Mouse (Mus musculus): ENCODE results near the gene Asb1.

Gene Asb1

DNA sequence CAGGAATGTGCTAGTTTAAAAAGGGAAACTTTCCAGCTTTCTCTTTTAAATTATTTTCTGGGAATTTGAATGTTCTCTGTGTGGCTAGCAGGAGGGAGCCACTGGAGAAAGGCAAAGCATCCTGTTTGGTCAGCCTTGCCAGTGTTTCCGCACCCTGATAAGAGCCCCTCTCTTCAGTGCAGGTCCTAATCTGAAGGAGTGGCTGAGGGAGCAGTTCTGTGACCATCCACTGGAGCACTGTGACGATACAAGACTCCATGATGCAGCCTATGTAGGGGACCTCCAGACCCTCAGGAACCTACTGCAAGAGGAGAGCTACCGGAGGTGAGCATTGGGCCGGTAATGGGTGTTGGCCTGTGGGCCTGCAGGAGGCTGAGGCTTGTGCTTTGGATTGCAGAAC lies 3.6 kb downstream of the Asb1 start:
- no peak for DNase-seq (ENCODE audit: extremely low spot score, low spot score)

DNA sequence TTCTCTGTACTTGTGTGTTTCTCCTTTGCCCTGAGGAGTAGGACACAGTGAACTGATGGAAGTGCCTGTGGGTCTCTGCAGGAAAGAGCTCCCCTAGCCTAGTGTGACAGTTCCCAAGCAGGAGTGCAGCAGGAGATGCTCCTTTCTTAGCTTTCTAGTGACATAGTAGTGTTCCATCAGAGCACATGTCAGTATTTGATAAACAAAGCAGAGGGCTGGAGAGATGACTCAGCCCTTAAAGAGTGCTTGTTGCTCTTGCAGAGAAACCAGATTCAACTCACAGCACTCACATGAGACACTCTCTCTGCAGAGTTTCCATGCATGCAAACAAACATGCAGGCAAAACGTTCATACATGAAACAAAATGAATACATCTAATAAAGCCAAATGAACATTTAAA lies 4.9 kb downstream of the Asb1 start:
- DNase-seq (ENCODE audit: extremely low spot score, low spot score): no peak

GRCm38 (mm10) chr1:91547567-91547966 lies 7.2 kb downstream of the Asb1 start:
- DNase-seq (ENCODE audit: extremely low spot score, low spot score): no peak

- DNase-seq (ENCODE audit: extremely low spot score, low spot score): no peak
Measured at GRCm38 (mm10) chr1:91549073-91549472, 8.7 kb downstream of the Asb1 start.

DNA sequence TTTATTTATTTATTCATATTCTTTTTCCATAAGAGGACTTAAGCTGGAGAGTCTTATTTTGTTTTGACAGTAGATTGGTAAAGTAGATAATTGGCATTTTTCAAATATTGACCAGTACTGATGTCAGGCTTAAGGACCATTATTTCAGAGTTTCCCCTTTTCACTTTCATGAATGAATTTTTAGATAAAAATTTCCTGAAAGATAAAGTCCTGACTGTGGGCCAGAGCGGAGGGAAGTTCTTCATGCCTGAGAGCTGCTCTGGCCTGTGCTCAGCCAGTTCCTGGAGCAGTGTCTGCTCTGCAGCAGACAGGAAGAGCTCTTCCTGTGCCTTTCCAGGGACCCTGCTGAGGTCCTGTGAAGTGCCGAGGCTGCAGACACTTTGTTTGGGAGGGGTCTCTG lies 16.8 kb downstream of the Asb1 start:
- no peak for DNase-seq (ENCODE audit: extremely low spot score, low spot score)

- no peak for DNase-seq (ENCODE audit: extremely low spot score, low spot score)
Measured at GRCm38 (mm10) chr1:91561226-91561625, 20.9 kb downstream of the Asb1 start.

DNA sequence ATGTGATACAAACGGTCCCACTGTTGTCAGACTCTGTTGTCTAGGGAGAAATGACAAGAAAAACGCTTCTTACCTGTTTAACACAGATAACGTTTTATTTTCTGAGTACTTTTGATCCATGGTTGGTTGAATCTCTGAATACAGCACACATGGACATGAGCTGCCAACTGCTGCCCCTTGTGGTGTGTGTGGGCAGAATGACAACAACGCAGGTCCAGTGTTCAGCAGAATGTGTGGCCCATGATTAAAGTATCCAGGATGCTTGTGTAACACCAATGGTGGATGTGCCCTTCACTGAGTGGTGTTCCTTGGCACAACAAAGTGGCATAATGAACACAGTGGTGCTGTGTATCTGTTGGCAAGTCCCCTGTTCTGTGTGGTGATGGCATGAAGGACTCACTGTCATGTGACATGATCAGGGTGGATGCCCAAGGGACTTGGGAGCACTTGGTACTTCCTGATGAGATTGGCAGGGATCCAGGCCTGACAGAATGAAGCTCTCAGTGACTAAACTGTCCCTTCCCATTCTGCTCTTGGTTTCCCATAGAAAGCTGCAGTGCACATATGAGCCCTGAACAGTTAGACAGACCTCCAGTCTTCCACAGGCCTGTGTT lies 22.7 kb downstream of the Asb1 start:
- no peak for DNase-seq (ENCODE audit: extremely low spot score, low spot score)

DNA sequence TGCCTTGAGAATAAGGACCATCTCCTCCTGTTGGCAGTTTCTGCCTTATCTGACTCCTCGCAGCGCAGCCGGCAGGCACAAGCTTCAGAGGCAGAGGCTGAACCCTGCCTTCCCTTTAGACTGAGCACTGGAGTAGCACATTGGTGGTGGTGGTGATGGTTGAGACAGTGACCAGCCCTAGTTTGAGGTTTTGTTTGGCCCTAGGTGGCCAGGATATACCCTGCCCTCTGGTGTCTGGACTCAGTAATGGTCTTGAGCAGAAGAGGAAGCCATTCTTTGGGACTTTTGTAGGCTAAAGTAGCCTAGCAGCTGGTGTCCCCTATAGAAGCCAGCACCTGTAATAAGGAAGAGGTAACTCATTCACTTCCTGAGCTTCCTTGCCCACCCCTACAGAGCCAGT lies 23.7 kb downstream of the Asb1 start:
- no peak for DNase-seq (ENCODE audit: extremely low spot score, low spot score)

- no peak for DNase-seq (ENCODE audit: extremely low spot score, low spot score)
Measured at GRCm38 (mm10) chr1:91564598-91564997, 24.3 kb downstream of the Asb1 start.

DNA sequence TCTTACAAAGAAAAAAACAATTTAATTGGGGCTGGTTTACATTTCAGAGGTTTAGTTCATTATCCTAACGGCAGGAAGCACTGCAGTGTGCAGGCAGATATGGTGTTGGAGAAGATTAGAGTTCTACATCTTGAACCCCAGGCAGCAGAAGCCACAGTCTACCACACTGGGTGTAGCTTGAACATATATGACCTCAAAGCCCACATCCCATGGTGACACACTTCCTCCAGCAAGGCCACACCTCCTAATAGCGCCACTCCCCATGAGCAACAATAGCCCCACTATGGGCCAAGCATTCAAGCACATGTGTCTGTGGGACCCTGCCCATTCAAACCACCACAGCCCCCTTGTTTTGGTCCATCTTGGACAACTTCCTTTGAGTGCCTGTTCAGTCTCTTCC lies 26.9 kb downstream of the Asb1 start:
- DNase-seq (ENCODE audit: extremely low spot score, low spot score): no peak

DNA sequence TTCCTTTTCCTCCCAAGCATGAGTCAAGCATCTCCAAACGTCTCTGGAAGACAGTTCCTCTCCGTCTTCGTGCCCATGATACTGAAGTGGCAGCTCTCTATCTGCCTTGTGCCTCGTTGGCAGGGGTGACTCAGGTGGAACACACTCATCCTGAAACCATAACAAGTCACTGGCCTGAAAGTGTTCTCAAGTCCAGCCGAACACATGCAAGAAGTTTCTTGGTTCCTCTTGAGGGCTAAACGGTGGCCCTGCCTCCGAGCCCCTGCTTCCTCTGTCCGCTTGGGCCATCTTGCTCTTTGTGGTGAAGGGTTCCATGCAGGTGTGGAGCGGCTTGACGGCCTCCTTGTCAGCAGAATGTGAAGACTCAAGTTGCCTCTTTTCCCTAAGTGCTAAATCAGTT lies 32.1 kb downstream of the Asb1 start:
- no peak for DNase-seq (ENCODE audit: extremely low spot score, low spot score)

GRCm38 (mm10) chr1:91574208-91574607 lies 33.9 kb downstream of the Asb1 start:
- peak; percentile 36 for DNase-seq (ENCODE audit: extremely low spot score, low spot score)

GRCm38 (mm10) chr1:91577883-91578517 lies 37.7 kb downstream of the Asb1 start:
- DNase-seq (ENCODE audit: extremely low spot score, low spot score): no peak

- DNase-seq (ENCODE audit: extremely low spot score, low spot score): no peak
Measured at GRCm38 (mm10) chr1:91580503-91580902, 40.2 kb downstream of the Asb1 start.

DNA sequence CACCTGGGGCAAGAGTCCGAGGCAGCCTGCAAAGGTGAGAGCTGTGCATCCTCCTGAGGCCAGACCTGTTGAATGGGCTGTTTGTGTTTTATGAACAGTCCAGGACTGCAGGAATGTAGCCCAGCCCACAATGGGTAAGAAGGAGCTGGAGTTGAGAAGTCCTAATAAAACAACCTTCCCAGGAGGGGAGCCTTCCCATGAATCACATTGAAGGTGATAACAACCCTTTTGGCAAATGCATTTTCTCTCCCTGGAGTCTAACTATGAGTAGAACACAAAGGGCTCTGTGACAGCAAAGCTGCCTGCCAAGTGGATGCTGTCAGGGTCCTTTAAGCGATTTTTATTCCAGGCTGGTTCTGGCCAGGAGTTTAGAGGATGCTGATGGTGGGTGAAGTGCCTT lies 40.9 kb downstream of the Asb1 start:
- DNase-seq (ENCODE audit: extremely low spot score, low spot score): no peak

- no peak for DNase-seq (ENCODE audit: extremely low spot score, low spot score)
Measured at GRCm38 (mm10) chr1:91584969-91585835, 44.9 kb downstream of the Asb1 start.

DNA sequence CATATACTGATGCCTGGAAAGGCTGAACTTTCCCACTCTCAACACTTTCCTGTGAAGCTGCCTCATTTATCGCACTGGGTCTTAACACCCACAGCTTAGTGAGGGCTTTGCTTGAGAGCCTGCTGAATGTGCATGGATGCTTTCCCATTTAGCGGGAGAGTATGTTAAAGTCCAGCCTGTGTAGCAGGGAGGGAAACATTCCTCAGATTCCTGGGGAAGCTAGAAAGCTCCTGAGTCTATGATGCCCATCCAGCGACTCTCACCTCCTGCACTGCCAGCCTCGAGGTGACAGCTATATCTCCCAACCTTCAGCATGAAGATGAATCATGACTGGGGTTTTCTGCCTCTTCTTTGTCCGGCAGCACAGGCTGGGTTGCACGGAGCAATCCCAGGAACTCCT lies 49.4 kb downstream of the Asb1 start:
- no peak for DNase-seq (ENCODE audit: extremely low spot score, low spot score)

DNA sequence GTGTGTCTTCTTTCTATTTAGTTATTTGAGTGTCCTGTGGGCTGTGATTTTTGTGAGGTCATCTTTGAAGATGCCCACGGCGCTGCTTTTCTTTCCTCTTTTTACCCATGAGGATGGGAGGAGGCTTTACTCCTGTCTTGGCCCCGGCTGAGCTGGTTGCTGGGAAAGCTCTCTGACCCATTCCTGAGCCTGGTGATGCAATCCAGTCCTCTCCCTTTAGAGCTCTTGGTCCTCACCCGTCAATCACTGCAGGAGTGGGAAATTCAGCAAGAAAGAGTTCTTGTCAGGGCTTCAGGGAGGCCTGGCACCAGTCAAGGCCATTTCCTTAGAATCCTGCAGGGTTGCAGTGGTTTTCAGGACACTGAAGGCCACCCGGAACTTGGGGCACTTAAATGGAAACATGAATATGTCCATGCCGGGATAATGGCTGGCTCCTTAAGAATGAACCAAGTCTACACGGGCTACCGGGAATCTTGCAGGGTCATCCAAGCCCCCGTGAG lies 55.2 kb downstream of the Asb1 start:
- DNase-seq (ENCODE audit: extremely low spot score, low spot score): no peak

- no peak for DNase-seq (ENCODE audit: extremely low spot score, low spot score)
Measured at GRCm38 (mm10) chr1:91597611-91598010, 57.3 kb downstream of the Asb1 start.

- DNase-seq (ENCODE audit: extremely low spot score, low spot score): peak; percentile 74
Measured at GRCm38 (mm10) chr1:91600671-91601361, 60.5 kb downstream of the Asb1 start.

DNA sequence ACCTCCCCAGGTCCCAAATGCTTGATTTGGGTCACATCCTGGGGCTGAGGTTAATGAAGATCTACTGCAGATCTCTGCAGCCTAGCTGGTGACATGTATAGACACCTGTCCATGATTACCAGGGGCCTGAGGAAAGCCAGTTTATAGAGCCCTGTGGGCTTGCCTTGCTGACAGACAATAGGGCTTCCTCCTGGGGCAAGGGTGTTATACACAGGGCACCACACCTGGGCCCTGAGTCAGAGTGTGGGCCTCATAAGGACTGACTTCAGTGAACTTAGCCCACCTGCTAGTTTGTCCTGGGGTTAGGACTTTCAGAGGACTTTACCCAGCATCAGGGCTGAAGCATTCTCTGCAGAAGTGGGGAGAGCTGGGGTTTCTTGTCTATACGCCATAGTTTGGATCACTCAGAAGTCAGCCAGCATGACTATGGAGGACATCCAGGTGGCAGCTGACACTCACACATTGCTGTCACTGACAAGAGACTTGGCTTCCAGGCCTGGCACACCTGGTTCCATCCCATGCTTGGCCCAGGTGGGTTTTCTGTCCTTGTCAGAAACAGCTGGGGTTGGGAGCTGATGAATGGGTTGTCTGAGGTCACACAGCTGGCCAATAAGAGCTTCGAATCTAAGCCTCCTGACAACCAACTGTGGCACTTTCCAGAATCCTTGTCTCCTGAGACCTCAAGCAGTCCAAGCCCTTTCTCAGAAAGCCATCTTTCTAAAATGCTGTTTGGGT lies 61.2 kb downstream of the Asb1 start:
- DNase-seq (ENCODE audit: extremely low spot score, low spot score): no peak
